Mouse (Mus musculus) lung, postnatal 14 days (tissue): Measurements from ENCODE around the gene Trpc4ap.

ENCODE experiments used
- DNase-seq: peaks from one replicate; pipeline ENCODE4 v3.0.0; 2021

The Trpc4ap gene

DNA sequence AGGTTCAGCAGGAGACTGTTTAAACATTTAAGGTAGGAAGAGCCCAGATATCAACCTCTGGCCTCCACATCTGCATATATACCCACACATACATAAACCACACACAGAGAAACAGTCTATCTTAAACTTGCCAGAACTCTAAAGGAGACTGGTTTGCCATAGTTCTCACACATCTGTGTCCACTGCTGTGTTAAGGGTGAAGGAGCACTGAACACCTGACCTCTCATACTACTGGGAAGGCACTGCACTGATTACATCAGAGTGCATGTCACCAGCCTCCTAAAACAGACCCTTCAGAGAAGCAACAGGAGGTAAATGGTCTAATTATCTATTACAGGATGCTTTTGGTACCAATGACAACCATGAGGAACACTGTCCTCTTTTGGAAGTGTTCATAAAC lies 55.3 kb downstream of the Trpc4ap start:
- no peak for DNase-seq

GRCm38 (mm10) chr2:155635961-155636360 lies 56.2 kb downstream of the Trpc4ap start:
- DNase-seq = no peak

DNA sequence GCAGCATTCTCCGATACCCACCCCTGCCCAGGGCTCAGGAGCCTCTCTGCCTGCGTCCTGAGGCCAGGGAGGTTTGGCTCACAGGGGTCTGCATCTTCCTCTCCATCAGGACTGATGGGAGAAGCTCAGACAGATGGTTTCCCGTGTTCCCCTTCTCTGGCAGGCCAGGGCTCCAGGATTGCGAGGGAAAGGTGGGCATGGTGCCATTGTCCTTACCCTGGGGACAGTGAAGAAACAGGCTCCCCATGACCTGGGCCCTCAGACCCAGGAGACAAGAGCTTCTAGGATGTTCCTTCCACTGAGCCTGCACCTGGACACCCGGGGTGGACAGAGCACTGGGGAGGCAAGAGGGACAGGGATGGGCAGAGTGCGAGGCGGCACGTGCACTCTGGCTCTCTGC lies 57.6 kb downstream of the Trpc4ap start:
- no peak for DNase-seq

GRCm38 (mm10) chr2:155633731-155634130 lies 58.5 kb downstream of the Trpc4ap start:
- no peak for DNase-seq

GRCm38 (mm10) chr2:155633121-155633520 lies 59.1 kb downstream of the Trpc4ap start:
- peak; percentile 58 for DNase-seq

GRCm38 (mm10) chr2:155632138-155632936 lies 59.8 kb downstream of the Trpc4ap start:
- no peak for DNase-seq

DNA sequence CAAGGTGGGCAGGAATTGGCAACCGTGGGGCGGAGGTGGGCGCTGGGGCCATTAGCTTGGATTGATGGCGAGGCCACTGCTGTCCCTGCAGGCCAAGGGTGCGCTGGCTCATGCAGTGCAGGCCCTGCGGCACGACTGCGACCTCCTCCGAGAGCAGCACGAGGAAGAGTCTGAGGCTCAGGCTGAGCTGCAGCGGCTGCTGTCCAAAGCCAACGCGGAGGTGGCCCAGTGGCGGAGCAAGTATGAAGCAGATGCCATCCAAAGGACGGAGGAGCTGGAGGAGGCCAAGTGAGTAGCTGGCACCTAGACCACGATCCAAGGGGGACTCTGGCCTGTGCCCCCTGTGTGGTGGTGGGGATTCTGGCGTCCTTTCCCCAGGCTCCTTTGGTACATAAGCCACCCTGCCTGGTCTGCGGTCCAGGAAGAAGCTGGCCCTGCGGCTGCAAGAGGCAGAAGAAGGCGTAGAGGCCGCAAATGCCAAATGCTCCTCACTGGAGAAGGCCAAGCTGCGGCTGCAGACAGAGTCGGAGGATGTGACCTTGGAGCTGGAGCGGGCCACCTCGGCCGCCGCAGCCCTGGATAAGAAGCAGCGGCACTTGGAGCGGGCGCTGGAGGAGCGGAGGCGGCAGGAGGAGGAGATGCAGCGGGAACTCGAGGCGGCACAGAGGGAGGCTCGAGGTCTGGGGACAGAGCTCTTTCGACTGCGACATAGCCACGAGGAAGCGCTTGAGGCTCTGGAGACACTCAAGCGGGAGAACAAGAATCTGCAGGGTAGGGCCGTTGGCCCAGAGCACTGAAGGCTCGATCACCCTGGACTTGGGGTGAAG lies 61.4 kb downstream of the Trpc4ap start:
- no peak for DNase-seq

GRCm38 (mm10) chr2:155630153-155630552 lies 62.0 kb downstream of the Trpc4ap start:
- DNase-seq = no peak

GRCm38 (mm10) chr2:155629231-155629661 lies 62.9 kb downstream of the Trpc4ap start:
- DNase-seq = peak; percentile 22

DNA sequence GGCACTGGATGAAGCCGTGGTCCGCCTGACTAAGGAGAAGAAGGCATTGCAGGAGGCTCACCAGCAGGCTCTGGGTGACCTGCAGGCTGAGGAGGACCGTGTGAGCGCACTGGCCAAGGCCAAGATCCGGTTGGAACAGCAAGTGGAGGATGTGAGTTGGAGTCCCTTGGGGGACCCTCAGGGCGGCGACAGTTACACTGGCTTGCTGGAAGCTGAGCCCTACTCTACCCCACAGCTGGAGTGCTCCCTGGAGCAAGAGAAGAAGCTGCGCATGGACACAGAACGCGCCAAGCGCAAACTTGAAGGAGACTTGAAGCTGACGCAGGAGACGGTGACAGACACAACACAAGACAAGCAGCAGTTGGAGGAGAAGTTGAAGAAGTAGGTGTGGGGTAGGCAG lies 63.7 kb downstream of the Trpc4ap start:
- DNase-seq = no peak

GRCm38 (mm10) chr2:155628112-155628511 lies 64.1 kb downstream of the Trpc4ap start:
- DNase-seq = no peak

GRCm38 (mm10) chr2:155627030-155627738 lies 65.0 kb downstream of the Trpc4ap start:
- DNase-seq = peak; percentile 76

DNA sequence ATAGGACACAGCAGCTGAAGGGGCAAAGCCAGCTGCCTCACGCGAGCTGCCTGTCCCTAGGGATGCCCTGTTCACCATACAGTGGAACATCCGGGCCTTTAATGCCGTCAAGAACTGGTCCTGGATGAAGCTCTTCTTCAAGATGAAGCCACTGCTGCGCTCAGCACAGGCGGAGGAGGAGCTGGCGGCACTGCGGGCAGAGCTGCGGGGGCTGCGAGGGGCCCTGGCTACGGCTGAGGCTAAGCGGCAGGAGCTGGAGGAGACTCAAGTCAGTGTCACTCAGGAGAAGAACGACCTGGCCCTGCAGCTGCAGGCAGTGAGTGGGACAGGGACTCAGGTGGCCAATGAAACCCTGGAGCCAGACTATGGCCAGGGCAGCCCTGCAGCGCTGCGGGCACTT lies 65.9 kb downstream of the Trpc4ap start:
- no peak for DNase-seq

DNA sequence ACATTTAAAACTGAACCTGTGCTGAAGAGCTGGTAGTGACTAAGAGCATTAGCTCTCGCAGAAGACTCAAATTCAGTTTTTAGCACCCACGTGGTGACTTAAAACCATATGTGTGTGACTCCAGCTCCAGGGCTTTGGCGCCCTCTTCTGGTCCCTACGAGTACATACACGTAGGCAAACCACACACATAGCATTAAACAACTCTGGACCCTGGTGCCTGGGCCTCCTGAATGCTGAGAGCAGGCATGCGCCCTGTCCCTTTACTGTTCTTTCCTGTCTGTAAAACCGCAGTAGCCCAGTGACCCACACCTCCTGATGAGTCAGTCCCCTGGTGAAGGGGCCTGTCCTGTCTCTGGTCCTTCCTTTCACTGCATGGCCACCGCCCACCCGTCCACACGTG lies 67.5 kb downstream of the Trpc4ap start:
- DNase-seq = peak; percentile 18

GRCm38 (mm10) chr2:155623996-155624395 lies 68.2 kb downstream of the Trpc4ap start:
- DNase-seq = no peak

DNA sequence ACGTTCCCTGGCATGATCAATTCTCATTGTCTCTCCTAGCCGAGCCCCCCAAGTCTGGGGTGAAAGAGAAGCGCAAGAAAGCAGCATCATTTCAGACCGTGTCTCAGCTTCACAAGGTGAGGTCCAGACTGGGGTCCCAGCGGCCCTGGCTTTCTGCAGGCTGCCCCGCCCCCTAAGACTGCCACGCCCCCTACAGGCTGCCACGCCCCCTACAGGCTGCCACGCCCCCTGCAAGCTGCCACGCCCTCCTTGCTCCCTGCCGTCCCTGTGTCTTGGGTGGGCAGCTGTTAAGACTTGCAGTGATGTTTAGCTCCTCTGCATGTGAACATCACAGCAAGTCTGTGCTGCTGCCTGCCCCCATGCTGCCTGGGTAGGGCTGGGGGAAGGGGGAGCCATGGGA lies 69.6 kb downstream of the Trpc4ap start:
- no peak for DNase-seq

GRCm38 (mm10) chr2:155619817-155620216 lies 72.4 kb downstream of the Trpc4ap start:
- DNase-seq = peak; percentile 95

GRCm38 (mm10) chr2:155616971-155617370 lies 75.2 kb downstream of the Trpc4ap start:
- DNase-seq = no peak

DNA sequence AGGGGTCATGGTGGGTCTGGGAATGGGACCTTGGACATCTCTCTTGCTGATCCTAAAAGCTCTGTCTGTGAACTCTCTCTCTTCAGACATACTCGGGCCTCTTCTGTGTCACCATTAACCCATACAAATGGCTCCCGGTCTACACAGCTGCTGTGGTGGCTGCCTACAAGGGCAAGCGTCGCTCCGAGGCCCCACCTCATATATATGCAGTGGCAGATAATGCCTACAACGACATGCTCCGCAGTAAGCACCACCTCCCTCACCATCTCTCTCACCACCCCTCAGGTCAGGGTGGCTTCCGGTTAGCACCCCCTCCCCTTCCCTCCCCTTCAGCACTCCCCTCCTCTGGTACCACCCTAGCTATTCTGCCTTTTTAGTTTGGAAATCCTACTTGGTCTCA lies 78.2 kb downstream of the Trpc4ap start:
- DNase-seq = no peak

DNA sequence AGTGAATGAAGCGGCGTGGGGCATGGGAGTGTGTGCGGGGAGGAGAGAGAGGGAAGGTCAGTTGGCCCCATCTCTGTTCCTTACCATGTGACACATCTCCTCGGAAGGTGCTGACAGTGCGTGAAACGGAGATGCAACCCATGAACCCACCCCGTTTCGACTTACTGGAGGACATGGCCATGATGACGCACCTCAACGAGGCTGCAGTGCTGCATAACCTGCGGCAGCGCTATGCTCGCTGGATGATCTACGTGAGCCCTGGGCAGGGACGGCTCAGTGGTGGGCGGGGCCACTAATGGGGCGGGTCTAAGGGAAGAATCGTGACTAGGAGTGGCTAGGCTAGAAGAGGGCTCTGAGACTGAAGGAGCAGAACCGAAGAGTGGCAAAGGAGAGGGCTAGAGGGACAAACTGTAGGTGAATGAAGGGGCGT lies 78.8 kb downstream of the Trpc4ap start:
- peak; percentile 75 for DNase-seq

DNA sequence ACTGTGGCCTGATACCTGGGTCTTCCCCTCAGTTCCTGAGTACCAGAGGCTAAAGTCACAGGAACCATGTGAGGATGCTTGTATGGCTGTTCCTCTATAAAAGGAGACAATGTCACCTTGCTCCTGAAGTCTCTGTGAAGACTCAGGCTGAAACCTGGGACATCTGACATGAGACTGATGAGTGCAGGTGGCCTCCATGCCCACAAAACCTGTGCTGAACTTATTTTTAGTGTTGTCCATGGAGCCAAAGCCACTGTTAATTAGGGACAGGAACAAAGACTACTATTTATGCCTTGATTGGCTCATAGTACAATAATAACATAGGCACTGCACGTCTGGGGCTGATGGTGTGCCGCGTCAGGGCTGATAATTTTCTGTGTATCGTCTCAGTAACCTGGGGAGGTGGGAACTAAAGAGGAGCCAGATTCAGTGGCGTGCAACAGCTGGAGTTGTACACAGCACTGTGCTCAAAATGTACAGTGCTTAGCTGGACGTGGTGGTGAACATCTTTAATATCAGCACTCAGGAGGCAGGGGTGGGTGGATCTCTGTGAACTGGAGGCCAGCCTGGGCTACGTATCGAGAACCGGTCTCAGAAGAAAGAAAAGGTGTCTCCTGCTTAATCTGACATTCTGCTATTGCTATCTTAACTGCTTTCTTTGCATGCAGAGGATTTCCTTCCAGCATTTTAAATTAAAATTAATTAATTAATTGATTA lies 80.2 kb downstream of the Trpc4ap start:
- DNase-seq = no peak

DNA sequence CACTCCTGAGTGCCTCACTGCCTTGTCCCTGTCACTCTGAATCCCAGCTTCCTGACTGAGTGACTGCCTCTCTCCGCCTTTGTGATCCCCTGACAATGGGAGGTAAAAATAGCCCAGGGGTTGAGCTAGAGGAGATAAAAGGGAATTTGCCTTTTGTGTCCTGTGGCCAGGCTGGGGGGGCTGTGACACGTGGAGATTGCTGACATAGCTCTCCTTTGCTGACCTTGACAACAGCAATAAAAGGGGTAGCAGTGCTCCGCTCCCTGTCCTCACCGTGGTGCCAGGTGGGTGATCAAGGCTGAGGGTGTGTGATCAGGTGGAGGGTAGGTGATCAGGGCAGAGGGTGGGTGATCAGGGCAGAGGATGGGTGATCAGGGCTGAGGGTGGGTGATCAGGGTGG lies 81.2 kb downstream of the Trpc4ap start, which contains the start of gene Myh7b:
Gene Myh7b (plus strand): TSS at position 235 of the 400 bp plus-strand sequence.
- no peak for DNase-seq

DNA sequence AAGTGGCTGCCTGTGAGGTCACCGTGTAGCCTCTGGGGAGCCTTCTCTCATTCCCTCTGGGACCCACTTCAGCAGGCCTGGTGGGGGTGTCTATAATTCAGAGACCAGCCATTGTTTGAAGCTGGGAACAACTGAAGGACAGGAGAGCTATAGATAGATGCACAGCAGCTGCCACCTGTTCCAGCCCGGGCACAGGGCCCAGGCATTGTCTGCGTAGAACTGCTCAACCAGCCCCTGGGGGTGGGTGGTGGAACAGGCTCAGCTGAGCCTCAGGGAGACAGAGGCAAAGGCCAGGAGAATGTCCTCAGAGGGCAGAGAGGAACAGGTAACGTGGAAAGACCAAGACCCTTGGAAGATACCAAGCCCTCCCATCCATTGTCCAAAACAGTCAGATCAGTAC lies 85.8 kb downstream of the Trpc4ap start:
- no peak for DNase-seq
